Mouse (Mus musculus) ES-Bruce4 (cell line): ENCODE results near the gene Rassf1. TPM values are rescaled to one million over a fixed set of nuclear protein-coding genes. Genes with fewer than 3 reads are reported as not detected.

Experiments
- H3K27ac ChIP-seq: 2 replicates; pipeline ENCODE4 v1.5.1; 2012; ENCODE audit warnings: low read length, inconsistent platforms; ENCODE audit not compliant: insufficient read depth
- H3K27me3 ChIP-seq: 2 replicates; pipeline ENCODE4 v1.6.1; 2012; ENCODE audit warnings: mild to moderate bottlenecking, low read length, inconsistent platforms; ENCODE audit not compliant: control insufficient read depth, poor library complexity, insufficient read depth, severe bottlenecking
- H3K36me3 ChIP-seq: 2 replicates; pipeline ENCODE4 v1.6.1; 2012; ENCODE audit warnings: inconsistent platforms, mild to moderate bottlenecking, low read length, moderate library complexity; ENCODE audit not compliant: control insufficient read depth, poor library complexity, insufficient read depth, severe bottlenecking
- H3K4me1 ChIP-seq: one replicate; pipeline ENCODE4 v1.8.1; 2011; ENCODE audit warnings: low read length; ENCODE audit not compliant: control insufficient read depth, insufficient read depth
- H3K4me3 ChIP-seq: 2 replicates; pipeline ENCODE4 v1.5.1; 2011; ENCODE audit warnings: low read depth, mild to moderate bottlenecking, low read length
- H3K9ac ChIP-seq: 2 replicates; pipeline ENCODE4 v1.6.1; 2012; ENCODE audit warnings: low read depth, mild to moderate bottlenecking, inconsistent platforms; ENCODE audit not compliant: poor library complexity, severe bottlenecking
- H3K9me3 ChIP-seq: replicated peaks from 2 replicates; pipeline ENCODE4 v1.6.1; 2012; ENCODE audit warnings: mild to moderate bottlenecking, low read length, inconsistent platforms; ENCODE audit not compliant: control insufficient read depth, poor library complexity, insufficient read depth, severe bottlenecking
- CTCF ChIP-seq: IDR thresholded peaks from one replicate; pipeline ENCODE4 v1.8.1; 2011; ENCODE audit warnings: low read depth, low read length
- EP300 ChIP-seq: IDR thresholded peaks from 2 replicates; pipeline ENCODE4 v1.6.1; 2011; ENCODE audit warnings: low read depth, low read length; ENCODE audit not compliant: insufficient read depth
- POLR2A ChIP-seq: IDR thresholded peaks from one replicate; pipeline ENCODE4 v1.8.1; 2011; ENCODE audit warnings: low read length; ENCODE audit not compliant: insufficient read depth
- polyA plus RNA-seq: library from polyadenylated mRNA; stranded (reverse); fragments of >200 nt; gene quantifications from 2 replicates; pipeline ENCODE4 v1.2.4, GENCODE M21; 2011; ENCODE audit warnings: low read depth; ENCODE audit not compliant: missing spikeins, insufficient read depth, insufficient read length

Gene Rassf1
- polyA plus RNA-seq, 1 experiment: 24.8 TPM

GRCm38 (mm10) chr9:107552690-107553393, 1.5 kb downstream of the Rassf1 start:
- H3K36me3 ChIP-seq: peaks cover 8% of the 10 kb centered on the region
- peaks cover 3% of the 10 kb centered on the region for H3K4me1 ChIP-seq
- no peak overlapping the region for H3K27ac ChIP-seq
- TF ChIP-seq EP300 (no peak), CTCF (no peak), POLR2A (no peak)
- H3K27me3 ChIP-seq: no peaks in the 10 kb centered on the region
- no peak overlapping the region for H3K4me3 ChIP-seq
- H3K9me3 ChIP-seq: no peaks in the 10 kb centered on the region
- H3K9ac ChIP-seq: no peak overlapping the region

- Histone ChIP-seq H3K27me3 (no peaks in the 10 kb centered on the region), H3K36me3 (peaks cover 16% of the 10 kb centered on the region), H3K9ac (peak overlapping the region; percentile 64), H3K27ac (no peak overlapping the region), H3K4me1 (peaks cover 3% of the 10 kb centered on the region), H3K9me3 (no peaks in the 10 kb centered on the region), H3K4me3 (peak overlapping the region; percentile 64)
- TF ChIP-seq EP300: no peak
Measured at GRCm38 (mm10) chr9:107553541-107554318, 2.4 kb downstream of the Rassf1 start.

GRCm38 (mm10) chr9:107554319-107554825, 3.0 kb downstream of the Rassf1 start:
- TF ChIP-seq EP300 (0 out of 2 replicates have a peak, but pooled peaks have one; percentile 39), CTCF (no peak), POLR2A (peak; percentile 42)
- Histone ChIP-seq H3K9me3 (no peaks in the 10 kb centered on the region), H3K9ac (peak overlapping the region; percentile 64), H3K27me3 (no peaks in the 10 kb centered on the region), H3K36me3 (peaks cover 23% of the 10 kb centered on the region), H3K27ac (no peak overlapping the region), H3K4me1 (peaks cover 3% of the 10 kb centered on the region), H3K4me3 (peak overlapping the region; percentile 64)

GRCm38 (mm10) chr9:107555031-107555457, 3.7 kb downstream of the Rassf1 start:
- Histone ChIP-seq H3K36me3 (peaks cover 26% of the 10 kb centered on the region), H3K27me3 (no peaks in the 10 kb centered on the region), H3K9me3 (no peaks in the 10 kb centered on the region), H3K9ac (peak overlapping the region; percentile 46), H3K4me3 (peak overlapping the region; percentile 64), H3K27ac (peak overlapping the region; percentile 55; the same call in 1 of the 2 replicates), H3K4me1 (peaks cover 2% of the 10 kb centered on the region)
- TF ChIP-seq EP300: no peak
- TF ChIP-seq POLR2A: no peak
- TF ChIP-seq CTCF: no peak

- TF ChIP-seq EP300 (no peak), CTCF (no peak), POLR2A (no peak)
- H3K27ac ChIP-seq: no peak overlapping the region
- no peaks in the 10 kb centered on the region for H3K4me1 ChIP-seq
Measured at GRCm38 (mm10) chr9:107555701-107556100, 4.3 kb downstream of the Rassf1 start.

More at GRCm38 (mm10) chr9:107555701-107556100, 4.3 kb downstream of the Rassf1 start:
- Histone ChIP-seq H3K4me3 (peak overlapping the region; percentile 64), H3K9me3 (no peaks in the 10 kb centered on the region), H3K9ac (peak overlapping the region; percentile 46), H3K36me3 (peaks cover 28% of the 10 kb centered on the region), H3K27me3 (no peaks in the 10 kb centered on the region)
